Mouse (Mus musculus) brain, adult 10 weeks (tissue): ENCODE measurements around the gene Plekha5. TPM values are rescaled to one million over a fixed set of nuclear protein-coding genes. Genes with fewer than 3 reads are reported as not detected.

Source experiments
- polyA plus RNA-seq: library from polyadenylated mRNA; stranded (reverse); fragments of 350-450 nt; fragmentation: Illumina TruSeq; extraction: RNeasy Lipid Tissue Mini Kit (QIAGEN cat#74804); gene quantifications from one replicate; pipeline ENCODE4 v1.2.3, GENCODE M21; 2015; ENCODE audit warnings: low read depth, low replicate concordance

The Plekha5 gene
- polyA plus RNA-seq = 59.4 TPM

GRCm38 (mm10) chr6:140423846-140424200 lies at the start of gene Plekha5:
Gene Plekha5 (plus strand): TSS chr6:140424054.

GRCm38 (mm10) chr6:140622391-140623225 lies 198.8 kb downstream of the Plekha5 start, which contains the start of gene Aebp2:
Gene Aebp2 (plus strand): TSS chr6:140622663.

Other genes starting within 250 kb of the Plekha5 start
- gene Aebp2, start 198.6 kb downstream of the Plekha5 start, polyA plus RNA-seq = 36.4 TPM